Mouse (Mus musculus) stomach, postnatal 0 days (tissue): ENCODE measurements at regions not wholly inside any gene's neighbourhood (a gene's known extent, or its start where the extent isn't known, plus 50 kb on each side); places are given as distances from the start of the nearest gene placed in this dataset.

Experiments
- ATAC-seq: fragments of 200-750 bp; cut with Nextera tagmentation; 2 replicates; pipeline ENCODE4 v1.8.0; 2017; ENCODE audit not compliant: low FRiP score, low TSS enrichment
- DNase-seq: peaks from one replicate; pipeline ENCODE4 v3.0.0-alpha.2; 2016; ENCODE audit warnings: low spot score
- H3K27ac ChIP-seq: fragments of 300-500 bp; sonication (generic); replicated peaks from 2 replicates; pipeline ENCODE4 v1.5.1; 2014; ENCODE audit warnings: mild to moderate bottlenecking, control low read depth
- H3K27me3 ChIP-seq: fragments of 300-500 bp; sonication (generic); 2 replicates; pipeline ENCODE4 v1.6.1; 2014; ENCODE audit warnings: low read length; ENCODE audit not compliant: control insufficient read depth, insufficient read depth
- H3K36me3 ChIP-seq: fragments of 300-500 bp; sonication (generic); 2 replicates; pipeline ENCODE4 v1.6.1; 2014; ENCODE audit warnings: low read length, mixed read lengths; ENCODE audit not compliant: control insufficient read depth, insufficient read depth
- H3K4me1 ChIP-seq: fragments of 300-500 bp; sonication (generic); replicated peaks from 2 replicates; pipeline ENCODE4 v1.6.1; 2014; ENCODE audit warnings: antibody characterized with exemption; ENCODE audit not compliant: control insufficient read depth, insufficient read depth
- H3K4me2 ChIP-seq: fragments of 300-500 bp; sonication (generic); replicated peaks from 2 replicates; pipeline ENCODE4 v1.6.1; 2014; ENCODE audit warnings: low read depth, mild to moderate bottlenecking, control low read depth, moderate library complexity
- H3K4me3 ChIP-seq: fragments of 300-500 bp; sonication (generic); 2 replicates; pipeline ENCODE4 v1.5.1; 2014; ENCODE audit warnings: low read depth, low read length, control low read depth
- H3K9ac ChIP-seq: fragments of 300-500 bp; sonication (generic); 2 replicates; pipeline ENCODE4 v1.6.1; 2014; ENCODE audit warnings: mild to moderate bottlenecking, low read length, control low read depth, mixed read lengths
- H3K9me3 ChIP-seq: fragments of 300-500 bp; sonication (generic); 2 replicates; pipeline ENCODE4 v1.6.1; 2016; ENCODE audit warnings: low read length; ENCODE audit not compliant: control insufficient read depth
- CTCF ChIP-seq: IDR thresholded peaks from 2 replicates; pipeline ENCODE4 v1.5.1; 2016; ENCODE audit warnings: antibody characterized with exemption, low read depth, mild to moderate bottlenecking, moderate library complexity
- EP300 ChIP-seq: optimal IDR thresholded peaks from 2 replicates; pipeline ENCODE3; 2016; ENCODE audit warnings: antibody characterized with exemption
- WGBS: fragments of 180-500 bp; shearing (Covaris S2); extraction: QIAGEN DNeasy Blood & Tissue Kit; methylation state at CpG from one replicate; pipeline ENCODE4 v1.1.7; 2014; 5-methylcytosine and 5-hydroxymethylcytosine counted together

- H3K9me3 ChIP-seq, result no peaks in the 10 kb centered on the region
- H3K4me2 ChIP-seq, result no peak overlapping the region
- no peak overlapping the region for H3K27ac ChIP-seq
- no peaks in the 10 kb centered on the region for H3K27me3 ChIP-seq
- H3K9ac ChIP-seq, result no peak overlapping the region
- no peak overlapping the region for H3K4me3 ChIP-seq
- no peaks in the 10 kb centered on the region for H3K4me1 ChIP-seq
- no peak for TF ChIP-seq CTCF
- no peak for TF ChIP-seq EP300
- no peak for ATAC-seq
- no peaks in the 10 kb centered on the region for H3K36me3 ChIP-seq
- 23% methylated on average over 4 of the region's 4 CpGs for WGBS
- DNase-seq, result no peak
Observed at GRCm38 (mm10) chr10:29921658-29922057, 278.7 kb downstream of the Cenpw start.

DNA sequence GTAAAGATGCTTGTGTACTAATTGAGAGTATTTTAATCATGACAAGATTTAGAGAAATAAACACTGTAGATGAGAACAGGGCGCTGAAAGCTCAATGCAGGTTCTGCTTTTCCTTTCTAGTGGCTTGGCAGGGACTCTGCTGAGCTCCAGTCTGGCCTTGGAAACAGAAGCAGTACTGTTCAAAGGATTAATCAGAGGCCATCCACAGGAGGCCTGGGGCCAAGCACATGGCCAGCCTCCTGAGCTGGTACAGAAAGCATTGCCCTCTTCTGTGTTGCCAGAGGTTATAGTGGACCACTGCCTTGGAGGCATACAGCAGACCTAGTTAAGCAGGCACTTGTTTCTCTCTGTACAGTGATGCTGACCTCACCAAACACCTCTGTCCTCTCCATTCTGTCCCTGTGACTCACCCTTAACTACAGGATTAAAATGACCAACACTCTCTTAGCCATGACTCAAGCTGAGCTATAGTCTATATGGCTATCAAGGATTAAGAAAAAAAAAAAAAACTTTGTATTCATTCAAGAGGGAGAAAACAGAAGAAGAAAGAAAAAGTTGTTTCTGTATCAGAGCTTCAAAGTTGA is 302.5 kb downstream of the Cenpw start:
- Histone ChIP-seq H3K27me3 (no peaks in the 10 kb centered on the region), H3K36me3 (no peaks in the 10 kb centered on the region), H3K9ac (no peak overlapping the region), H3K9me3 (no peaks in the 10 kb centered on the region), H3K4me1 (no peaks in the 10 kb centered on the region), H3K4me2 (no peak overlapping the region), H3K27ac (no peak overlapping the region), H3K4me3 (no peak overlapping the region)
- TF ChIP-seq CTCF (no peak), EP300 (no peak)
- WGBS, result 48% methylated on average over 1 of the region's 1 CpGs
- DNase-seq (no peak), ATAC-seq (no peak)

GRCm38 (mm10) chr10:29864566-29864965 is 328.9 kb upstream of the Rspo3 start:
- H3K9ac ChIP-seq, result no peak overlapping the region
- no peak overlapping the region for H3K4me3 ChIP-seq
- H3K4me1 ChIP-seq, result no peaks in the 10 kb centered on the region
- no peaks in the 10 kb centered on the region for H3K9me3 ChIP-seq
- H3K27me3 ChIP-seq, result no peaks in the 10 kb centered on the region
- DNase-seq, result no peak
- H3K4me2 ChIP-seq, result no peak overlapping the region
- TF ChIP-seq EP300 (no peak), CTCF (no peak)
- no peaks in the 10 kb centered on the region for H3K36me3 ChIP-seq
- no peak for ATAC-seq
- no peak overlapping the region for H3K27ac ChIP-seq

GRCm38 (mm10) chr10:29855749-29856313 is 320.2 kb upstream of the Rspo3 start:
- no peaks in the 10 kb centered on the region for H3K27me3 ChIP-seq
- 28% methylated on average over 2 of the region's 2 CpGs for WGBS
- no peak overlapping the region for H3K4me2 ChIP-seq
- no peaks in the 10 kb centered on the region for H3K36me3 ChIP-seq
- TF ChIP-seq CTCF (no peak), EP300 (no peak)
- ATAC-seq (no peak), DNase-seq (no peak)
- H3K27ac ChIP-seq, result no peak overlapping the region
- no peaks in the 10 kb centered on the region for H3K4me1 ChIP-seq
- no peaks in the 10 kb centered on the region for H3K9me3 ChIP-seq
- H3K4me3 ChIP-seq, result no peak overlapping the region
- H3K9ac ChIP-seq, result no peak overlapping the region

- H3K27me3 ChIP-seq, result no peaks in the 10 kb centered on the region
- no peak for DNase-seq
- no peak for ATAC-seq
- no peak for TF ChIP-seq EP300
- H3K9ac ChIP-seq, result no peak overlapping the region
- H3K9me3 ChIP-seq, result no peaks in the 10 kb centered on the region
- H3K4me2 ChIP-seq, result no peak overlapping the region
- no peaks in the 10 kb centered on the region for H3K4me1 ChIP-seq
- 38% methylated on average over 2 of the region's 2 CpGs for WGBS
- H3K27ac ChIP-seq, result no peak overlapping the region
- H3K4me3 ChIP-seq, result no peak overlapping the region
- no peaks in the 10 kb centered on the region for H3K36me3 ChIP-seq
Observed at GRCm38 (mm10) chr10:29852516-29852915, 316.8 kb upstream of the Rspo3 start.

DNA sequence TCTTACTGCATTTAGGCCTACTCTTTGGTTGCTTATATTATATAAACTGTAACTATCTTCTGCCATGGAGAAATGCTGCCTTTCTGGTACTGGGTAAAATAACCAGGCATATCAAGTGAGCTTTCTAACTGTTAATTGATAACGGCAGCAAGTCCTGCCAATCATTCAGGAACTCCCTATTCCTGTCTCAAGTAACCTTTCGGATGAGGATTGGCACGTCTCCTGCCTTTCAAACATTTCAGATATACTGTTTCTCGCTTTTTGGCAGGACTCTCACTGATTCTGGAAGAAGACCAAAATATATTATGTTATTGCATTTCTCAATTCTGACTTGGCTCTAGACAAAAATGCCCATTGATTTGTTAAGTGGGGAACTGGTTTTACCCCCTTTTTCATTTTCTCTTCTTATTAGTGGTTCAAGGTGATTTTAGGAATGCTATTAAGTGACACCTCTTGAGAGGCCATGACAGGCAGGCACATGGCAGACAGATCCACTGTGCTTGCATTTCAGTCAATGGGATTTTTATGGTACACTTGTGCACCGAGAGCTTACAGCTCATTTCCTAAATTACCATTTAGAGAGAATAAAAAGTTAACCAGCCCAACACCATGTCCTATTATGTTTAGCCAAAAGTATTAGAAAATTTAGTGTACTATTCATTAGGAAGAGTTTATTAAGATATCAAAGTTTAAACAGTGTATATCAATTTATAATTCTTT is 289.4 kb upstream of the Rspo3 start:
- no peak overlapping the region for H3K27ac ChIP-seq
- no peaks in the 10 kb centered on the region for H3K36me3 ChIP-seq
- TF ChIP-seq CTCF (no peak), EP300 (no peak)
- no peak overlapping the region for H3K4me3 ChIP-seq
- DNase-seq (no peak), ATAC-seq (no peak)
- no peaks in the 10 kb centered on the region for H3K9me3 ChIP-seq
- no peaks in the 10 kb centered on the region for H3K27me3 ChIP-seq
- no peaks in the 10 kb centered on the region for H3K4me1 ChIP-seq
- H3K4me2 ChIP-seq, result no peak overlapping the region
- 47% methylated on average over 5 of the region's 5 CpGs for WGBS
- H3K9ac ChIP-seq, result no peak overlapping the region
